Mouse (Mus musculus): ENCODE results near the gene Prpf40b. TPM values are rescaled to one million over a fixed set of nuclear protein-coding genes. Genes with fewer than 3 reads are reported as not detected.

Gene Prpf40b
- polyA plus RNA-seq, 1 experiment from 2014 or later = 59.1 TPM

DNA sequence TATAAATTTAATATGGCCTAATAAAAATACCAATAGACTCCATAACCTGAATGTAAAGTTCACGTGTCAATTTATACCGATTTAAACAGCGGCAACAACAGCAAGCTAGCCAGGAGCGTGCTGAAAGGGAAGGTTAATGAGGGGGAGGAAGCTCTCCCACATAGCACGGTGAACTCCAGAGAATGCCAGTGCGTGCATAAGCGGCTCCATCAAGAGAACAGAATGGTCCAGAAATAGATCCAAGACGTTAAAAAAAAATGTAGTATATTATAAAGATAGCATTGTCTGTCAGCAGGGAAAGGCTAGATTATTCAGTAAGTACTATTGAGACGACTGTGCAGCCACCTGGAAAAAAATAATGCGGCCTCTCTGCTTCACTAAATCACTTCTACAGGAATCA is 32.2 kb upstream of the Prpf40b start:
- ATAC-seq (ENCODE audit: insufficient read depth) = no peak
- H3K4me2 ChIP-seq = no peak overlapping the region
- no peaks in the 10 kb centered on the region for H3K4me1 ChIP-seq (ENCODE audit: insufficient read depth)

DNA sequence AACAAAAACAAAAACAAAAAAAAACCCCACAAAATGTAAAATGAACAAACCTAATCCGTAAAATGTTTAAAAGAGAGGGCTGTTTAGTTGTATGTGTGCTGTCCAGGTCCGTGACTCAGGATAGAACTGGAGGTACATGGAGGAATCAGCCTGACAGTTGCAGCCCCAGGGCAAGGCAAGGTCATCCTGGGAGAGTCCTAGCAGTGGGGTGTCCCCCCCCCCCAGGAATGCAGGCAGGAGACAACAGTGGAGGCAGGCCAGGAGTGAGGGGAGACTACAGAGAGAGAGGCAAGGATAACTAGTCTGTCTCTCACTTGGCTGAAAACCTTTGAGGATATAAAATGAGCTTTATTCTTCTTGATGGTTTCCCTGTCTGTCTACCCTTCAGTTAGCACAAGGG is 30.5 kb upstream of the Prpf40b start:
- WGBS = 67% methylated on average over 2 of the region's 2 CpGs
- ATAC-seq (ENCODE audit: insufficient read depth) (no peak), DNase-seq (no peak)
- Histone ChIP-seq H3K4me1 (ENCODE audit: insufficient read depth) (no peaks in the 10 kb centered on the region), H3K36me3 (ENCODE audit: insufficient read depth) (no peaks in the 10 kb centered on the region), H3K9me3 (ENCODE audit: low read depth, low read length) (no peaks in the 10 kb centered on the region), H3K27me3 (ENCODE audit: insufficient read depth, low read length) (no peaks in the 10 kb centered on the region), H3K4me3 (ENCODE audit: low read depth, low read length) (no peak overlapping the region), H3K9ac (no peak overlapping the region), H3K4me2 (no peak overlapping the region), H3K27ac (ENCODE audit: low read depth) (no peak overlapping the region)
- no peak for TF ChIP-seq CTCF (IDR thresholded peaks at IDR 0.05; ENCODE audit: low read depth)

More for the DNA sequence above, 32.2 kb upstream of the Prpf40b start:
- Histone ChIP-seq H3K36me3 (ENCODE audit: insufficient read depth) (no peaks in the 10 kb centered on the region), H3K27me3 (ENCODE audit: insufficient read depth, low read length) (no peaks in the 10 kb centered on the region), H3K9me3 (ENCODE audit: low read depth, low read length) (no peaks in the 10 kb centered on the region), H3K27ac (ENCODE audit: low read depth) (no peak overlapping the region), H3K9ac (no peak overlapping the region), H3K4me3 (ENCODE audit: low read depth, low read length) (no peak overlapping the region)
- no peak for DNase-seq
- no peak for TF ChIP-seq CTCF (IDR thresholded peaks at IDR 0.05; ENCODE audit: low read depth)
- 64% methylated on average over 10 of the region's 10 CpGs for WGBS

DNA sequence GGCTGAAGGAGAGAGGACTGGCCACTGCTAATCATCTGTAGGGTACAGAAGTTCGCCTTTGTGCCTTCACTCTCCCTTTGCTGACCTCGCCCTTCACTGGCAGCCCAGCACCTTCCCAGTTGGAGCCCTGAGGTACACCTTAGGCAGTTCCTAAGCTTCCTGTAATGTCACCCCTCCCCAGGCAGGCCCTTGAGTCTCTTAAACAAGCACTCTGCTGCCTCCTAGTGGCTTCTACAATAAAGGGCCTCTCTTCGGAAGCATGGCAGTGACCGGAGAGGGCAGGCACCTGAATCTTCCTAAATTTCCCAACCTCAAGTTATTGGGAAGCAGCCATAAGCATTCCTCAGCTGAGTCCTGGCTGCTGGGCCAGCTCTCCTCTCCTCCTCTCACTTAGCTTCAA is 29.2 kb upstream of the Prpf40b start:
- Histone ChIP-seq H3K9me3 (ENCODE audit: low read depth, low read length) (no peaks in the 10 kb centered on the region), H3K4me2 (no peak overlapping the region), H3K4me1 (ENCODE audit: insufficient read depth) (no peaks in the 10 kb centered on the region), H3K9ac (no peak overlapping the region), H3K4me3 (ENCODE audit: low read depth, low read length) (no peak overlapping the region), H3K36me3 (ENCODE audit: insufficient read depth) (no peaks in the 10 kb centered on the region), H3K27me3 (ENCODE audit: insufficient read depth, low read length) (no peaks in the 10 kb centered on the region), H3K27ac (ENCODE audit: low read depth) (no peak overlapping the region)
- peak; percentile 91 for DNase-seq
- ATAC-seq (ENCODE audit: insufficient read depth) = peak; percentile 65
- peak; percentile 83 for TF ChIP-seq CTCF (IDR thresholded peaks at IDR 0.05; ENCODE audit: low read depth)
- WGBS = 11% methylated on average over 4 of the region's 4 CpGs

DNA sequence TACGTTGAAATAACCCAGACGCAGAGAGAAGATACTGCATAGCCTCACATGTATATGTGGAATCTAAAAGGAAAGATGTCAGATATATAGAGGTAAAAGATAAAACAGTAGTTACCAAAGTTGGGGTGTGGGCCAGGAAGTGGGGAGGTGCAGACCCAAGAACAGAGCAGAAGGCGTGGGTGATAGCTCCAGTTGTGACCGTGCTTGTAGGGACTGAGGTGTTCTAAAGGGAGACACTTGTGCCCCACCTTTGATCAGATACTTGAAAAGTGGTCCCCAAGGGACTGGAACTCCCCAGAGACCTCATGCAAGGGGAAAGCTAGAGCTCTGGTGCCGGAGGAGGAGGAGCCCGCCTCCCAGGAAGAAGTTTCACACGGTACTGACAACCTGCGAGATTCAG is 18.8 kb upstream of the Prpf40b start:
- Histone ChIP-seq H3K4me1 (ENCODE audit: insufficient read depth) (no peaks in the 10 kb centered on the region), H3K27me3 (ENCODE audit: insufficient read depth, low read length) (no peaks in the 10 kb centered on the region), H3K4me2 (no peak overlapping the region), H3K27ac (ENCODE audit: low read depth) (no peak overlapping the region), H3K4me3 (ENCODE audit: low read depth, low read length) (no peak overlapping the region), H3K9me3 (ENCODE audit: low read depth, low read length) (no peaks in the 10 kb centered on the region), H3K9ac (no peak overlapping the region), H3K36me3 (ENCODE audit: insufficient read depth) (no peaks in the 10 kb centered on the region)
- no peak for TF ChIP-seq CTCF (IDR thresholded peaks at IDR 0.05; ENCODE audit: low read depth)
- no peak for DNase-seq
- WGBS = 70% methylated on average over 8 of the region's 8 CpGs
- no peak for ATAC-seq (ENCODE audit: insufficient read depth)

DNA sequence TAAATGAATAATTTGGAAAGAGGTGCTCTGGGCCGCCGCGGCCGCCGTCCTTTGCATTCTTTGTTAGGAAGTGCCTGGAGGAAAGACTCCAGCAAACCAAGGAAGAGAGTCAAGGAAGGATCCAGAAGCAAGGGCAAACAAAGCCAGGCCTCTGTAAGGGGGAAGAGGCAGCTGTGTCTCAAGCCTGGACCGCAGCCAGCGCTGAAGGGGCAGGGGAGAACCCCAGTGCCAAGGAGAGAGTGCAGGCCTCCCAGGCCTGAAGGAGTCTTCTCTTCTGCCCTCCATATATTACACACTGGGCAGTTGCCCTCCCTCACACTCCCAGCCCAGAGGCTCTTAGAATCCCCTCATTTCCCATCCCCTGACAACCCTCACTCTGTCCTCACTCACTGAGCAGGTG is 16.6 kb upstream of the Prpf40b start:
- no peaks in the 10 kb centered on the region for H3K36me3 ChIP-seq (ENCODE audit: insufficient read depth)
- DNase-seq = peak; percentile 27
- H3K9me3 ChIP-seq (ENCODE audit: low read depth, low read length) = no peaks in the 10 kb centered on the region
- TF ChIP-seq CTCF (IDR thresholded peaks at IDR 0.05; ENCODE audit: low read depth) = no peak
- no peak overlapping the region for H3K4me2 ChIP-seq
- H3K27me3 ChIP-seq (ENCODE audit: insufficient read depth, low read length) = no peaks in the 10 kb centered on the region
- peak; percentile 38; the same call in 1 of the 2 replicates for ATAC-seq (ENCODE audit: insufficient read depth)
- H3K9ac ChIP-seq = no peak overlapping the region
- no peak overlapping the region for H3K27ac ChIP-seq (ENCODE audit: low read depth)
- no peaks in the 10 kb centered on the region for H3K4me1 ChIP-seq (ENCODE audit: insufficient read depth)
- H3K4me3 ChIP-seq (ENCODE audit: low read depth, low read length) = no peak overlapping the region
- WGBS = 78% methylated on average over 7 of the region's 7 CpGs

DNA sequence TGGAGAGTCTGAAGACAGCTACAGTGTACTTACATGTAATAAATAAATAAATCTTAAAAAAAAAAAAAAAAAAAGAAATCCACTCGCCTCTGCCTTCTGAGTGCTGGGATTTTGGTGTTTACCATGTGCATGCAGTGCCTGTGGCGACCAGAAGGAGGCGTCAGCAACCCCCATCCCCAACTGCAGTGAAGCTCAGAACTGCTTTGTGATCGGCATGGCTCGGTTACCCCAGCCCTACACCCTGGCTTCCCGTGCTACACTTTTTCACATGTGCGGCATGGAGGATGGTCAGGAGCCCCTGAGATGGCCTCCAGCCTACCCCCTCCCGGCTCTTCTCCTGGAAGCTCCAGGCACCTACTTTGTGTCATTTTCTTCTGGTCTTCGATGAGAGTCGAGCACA is 11.4 kb upstream of the Prpf40b start:
- Histone ChIP-seq H3K27me3 (ENCODE audit: insufficient read depth, low read length) (no peaks in the 10 kb centered on the region), H3K4me1 (ENCODE audit: insufficient read depth) (no peaks in the 10 kb centered on the region), H3K4me3 (ENCODE audit: low read depth, low read length) (no peak overlapping the region), H3K4me2 (no peak overlapping the region), H3K36me3 (ENCODE audit: insufficient read depth) (no peaks in the 10 kb centered on the region), H3K9me3 (ENCODE audit: low read depth, low read length) (no peaks in the 10 kb centered on the region), H3K9ac (no peak overlapping the region), H3K27ac (ENCODE audit: low read depth) (no peak overlapping the region)
- peak; percentile 48 for TF ChIP-seq CTCF (IDR thresholded peaks at IDR 0.05; ENCODE audit: low read depth)
- ATAC-seq (ENCODE audit: insufficient read depth) (no peak), DNase-seq (no peak)
- WGBS = 58% methylated on average over 10 of the region's 10 CpGs

DNA sequence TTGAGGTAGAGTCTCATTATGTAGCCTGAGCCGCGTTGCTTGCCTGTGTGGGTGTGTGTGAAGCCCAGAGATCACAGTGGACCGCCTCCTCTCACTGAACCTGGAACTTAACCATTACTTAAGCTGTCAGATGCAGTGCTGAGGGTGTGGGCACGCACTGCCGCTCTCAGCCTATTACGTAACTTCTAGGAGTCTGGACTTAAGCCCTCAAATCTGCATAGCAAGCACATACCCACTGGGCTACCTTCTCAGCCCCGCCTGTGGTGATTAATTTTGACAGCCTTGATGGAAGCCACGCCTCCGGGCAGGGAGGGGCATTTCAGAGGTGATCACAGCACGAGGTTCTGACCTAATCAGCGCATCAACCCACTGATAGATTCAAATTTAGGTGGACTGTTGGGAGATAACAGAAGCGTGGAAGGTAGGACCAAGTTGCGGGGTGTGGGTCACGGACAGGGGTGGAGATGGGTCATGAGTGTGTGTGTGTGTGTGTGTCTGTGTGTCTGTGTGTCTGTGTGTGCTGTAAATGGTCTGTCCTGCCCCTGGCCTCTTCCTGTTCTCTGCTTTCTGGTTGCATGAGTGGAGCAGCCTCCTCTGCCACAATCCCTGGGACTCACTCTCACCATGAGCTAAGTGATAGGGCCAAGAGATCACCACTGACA is 10.2 kb upstream of the Prpf40b start:
- H3K9ac ChIP-seq = no peak overlapping the region
- H3K36me3 ChIP-seq (ENCODE audit: insufficient read depth) = no peaks in the 10 kb centered on the region
- WGBS = 28% methylated on average over 14 of the region's 14 CpGs
- no peaks in the 10 kb centered on the region for H3K9me3 ChIP-seq (ENCODE audit: low read depth, low read length)
- TF ChIP-seq CTCF (IDR thresholded peaks at IDR 0.05; ENCODE audit: low read depth) = no peak
- H3K27me3 ChIP-seq (ENCODE audit: insufficient read depth, low read length) = no peaks in the 10 kb centered on the region
- no peak overlapping the region for H3K27ac ChIP-seq (ENCODE audit: low read depth)
- no peaks in the 10 kb centered on the region for H3K4me1 ChIP-seq (ENCODE audit: insufficient read depth)
- ATAC-seq (ENCODE audit: insufficient read depth) = peak; percentile 35; the same call in 1 of the 2 replicates
- no peak overlapping the region for H3K4me3 ChIP-seq (ENCODE audit: low read depth, low read length)
- H3K4me2 ChIP-seq = no peak overlapping the region
- peak; percentile 36 for DNase-seq
